Mouse (Mus musculus) heart, adult 2 months (tissue): Measurements from ENCODE around the gene Vti1a.

Experiments
- CTCF ChIP-seq: fragments of 200-600 bp; IDR thresholded peaks from 2 replicates; pipeline ENCODE4 v1.8.1; 2022; ENCODE audit warnings: antibody characterized with exemption, mild to moderate bottlenecking, moderate library complexity
- EP300 ChIP-seq: fragments of 200-500 bp; IDR thresholded peaks from 2 replicates; pipeline ENCODE4 v1.6.1; 2011; ENCODE audit warnings: low read depth, low read length, control low read depth; ENCODE audit not compliant: insufficient read depth

- TF ChIP-seq CTCF (no peak), EP300 (no peak)
Measured at GRCm38 (mm10) chr19:55342423-55342822, 26.3 kb downstream of the Vti1a start.
